10 mouse cellular contexts compared by ENCODE assay signal in the genomic region with DNA sequence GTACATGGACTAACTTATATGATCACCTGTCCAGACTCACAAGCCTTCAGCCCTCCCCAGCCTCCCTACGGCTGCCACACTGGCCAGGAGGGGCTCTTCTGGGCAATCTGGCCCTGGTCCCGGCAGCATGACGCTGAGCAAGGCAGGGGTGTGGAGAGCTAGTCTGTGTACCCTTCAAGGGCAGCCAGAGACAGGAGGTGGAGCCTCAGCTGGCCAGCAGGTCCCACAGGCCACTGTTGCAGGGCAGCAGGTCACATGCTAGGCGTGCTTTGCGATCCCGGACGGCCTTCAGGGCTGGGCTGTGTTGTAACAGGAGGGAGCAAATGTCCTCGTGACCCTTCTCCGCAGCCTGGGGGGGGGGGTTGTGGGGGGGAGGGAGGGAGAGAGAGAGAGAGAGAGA. TPM values are rescaled to one million over a fixed set of nuclear protein-coding genes. Genes with fewer than 3 reads are reported as not detected.
DNase-seq lines count a peak whose midpoint lies in the region; ATAC-seq and TF ChIP-seq lines count a peak whose summit lies in the region.
"Had no signal": no experiment of that assay in that cellular context is flagged by ENCODE, and none has a peak within 500 bp of the region (broad histone marks: within the 10 kb centered on the region; RNA-seq: fewer than 3 reads in every experiment).

A gene (minus strand): TSS at position 244 of the 400 bp plus-strand sequence.

- no peaks in the 10 kb centered on the region for H3K9me3 ChIP-seq in embryonic facial prominence, embryonic 10.5 days
- H3K9me3 ChIP-seq in liver, embryonic 16.5 days (replicated peaks; ENCODE audit: control insufficient read depth, low read length): no peaks in the 10 kb centered on the region
- no peaks in the 10 kb centered on the region for H3K9me3 ChIP-seq in midbrain, postnatal 0 days (ENCODE audit: low read length)
- H3K9me3 ChIP-seq: G1E had no signal

- no peaks in the 10 kb centered on the region for H3K27me3 ChIP-seq in embryonic facial prominence, embryonic 10.5 days (replicated peaks; ENCODE audit: low read depth, poor library complexity, severe bottlenecking)
- H3K27me3 ChIP-seq in liver, embryonic 16.5 days (ENCODE audit: control insufficient read depth, insufficient read depth, low read depth, low read length): no peaks in the 10 kb centered on the region
- H3K27me3 ChIP-seq in midbrain, postnatal 0 days (ENCODE audit: insufficient read depth, low read length): no peaks in the 10 kb centered on the region

- ATAC-seq in liver, embryonic 16.5 days (ENCODE audit: low read depth): peak; percentile 97
- ATAC-seq in midbrain, postnatal 0 days (ENCODE audit: low FRiP score): no peak

- no peak within 1 kb of the TSS for H3K4me2 ChIP-seq in liver, embryonic 16.5 days (ENCODE audit: low read depth, low read length)
- no peak within 1 kb of the TSS for H3K4me2 ChIP-seq in midbrain, postnatal 0 days (ENCODE audit: low read depth, low read length, poor library complexity, severe bottlenecking)

- DNase-seq in adrenal gland, adult (ENCODE audit: inconsistent age in 2 of 2, low spot score in 1 of 2): peak; percentile 96
- DNase-seq in embryonic facial prominence, embryonic 10.5 days (ENCODE audit: low spot score): peak; percentile 48
- DNase-seq in heart, postnatal 25 days (ENCODE audit: low spot score): peak; percentile 63
- DNase-seq in adipocyte (ENCODE audit: low spot score): no peak
- DNase-seq in frontal cortex, postnatal 25 days (ENCODE audit: low spot score in 2 of 2): no peak
- no peak for DNase-seq in left cerebral cortex, postnatal 36 days (ENCODE audit: low spot score in 2 of 2)
- DNase-seq in midbrain, postnatal 0 days (ENCODE audit: low spot score): no peak

- intact Hi-C loops in heart, postnatal 25 days (cut with DNase I): no loop called here
- intact Hi-C loops in left cerebral cortex, postnatal 36 days (cut with DNase I): no loop called here

- no peak within 1 kb of the TSS for H3K4me3 ChIP-seq in embryonic facial prominence, embryonic 10.5 days
- no peak within 1 kb of the TSS for H3K4me3 ChIP-seq in liver, embryonic 16.5 days (ENCODE audit: low read depth, low read length)
- no peak within 1 kb of the TSS for H3K4me3 ChIP-seq in midbrain, postnatal 0 days (ENCODE audit: low read depth, low read length)

- no peak for TF ChIP-seq CTCF in midbrain, postnatal 0 days (IDR thresholded peaks at IDR 0.05)

- 0 out of 2 replicates have a peak within 1 kb of the TSS, but pooled peaks have one; percentile 3 for H3K27ac ChIP-seq in embryonic facial prominence, embryonic 10.5 days (replicated peaks)
- H3K27ac ChIP-seq in liver, embryonic 16.5 days (ENCODE audit: low read length): peak within 1 kb of the TSS; percentile 10; the same call in 1 of the 2 replicates
- H3K27ac ChIP-seq in midbrain, postnatal 0 days (ENCODE audit: low read depth, low read length): no peak within 1 kb of the TSS

- 46% methylated on average over 9 of the region's 9 CpGs for WGBS in embryonic facial prominence, embryonic 10.5 days
- WGBS in liver, embryonic 16.5 days (ENCODE audit: insufficient replicate concordance): 57% methylated on average over 9 of the region's 9 CpGs
- WGBS in midbrain, postnatal 0 days: 66% methylated on average over 9 of the region's 9 CpGs

- no peak within 1 kb of the TSS for H3K9ac ChIP-seq in liver, embryonic 16.5 days (ENCODE audit: low read depth, low read length)
- H3K9ac ChIP-seq in midbrain, postnatal 0 days (replicated peaks; ENCODE audit: low read length, poor library complexity, severe bottlenecking): no peak within 1 kb of the TSS

- H3K36me3 ChIP-seq in embryonic facial prominence, embryonic 10.5 days (replicated peaks): peaks cover 48% of the 10 kb centered on the region
- peaks cover 9% of the 10 kb centered on the region; the same call in 1 of the 2 replicates for H3K36me3 ChIP-seq in liver, embryonic 16.5 days (ENCODE audit: control insufficient read depth, insufficient read depth)
- H3K36me3 ChIP-seq in midbrain, postnatal 0 days (ENCODE audit: insufficient read depth, low read length): peaks cover 40% of the 10 kb centered on the region

- peaks cover 18% of the 10 kb centered on the region for H3K4me1 ChIP-seq in embryonic facial prominence, embryonic 10.5 days
- H3K4me1 ChIP-seq in liver, embryonic 16.5 days (ENCODE audit: control insufficient read depth, low read depth, low read length): no peaks in the 10 kb centered on the region; the same call in 1 of the 2 replicates
- no peaks in the 10 kb centered on the region for H3K4me1 ChIP-seq in midbrain, postnatal 0 days (ENCODE audit: insufficient read depth, low read length)

RNA-seq across cellular contexts. Expression of the gene that starts here (rescaled TPM):
- polyA plus RNA-seq in embryonic facial prominence, embryonic 10.5 days (2016; fragmentation: Nextera tagmentation; extraction: Ambion mirVana): 0.54 TPM in 1 of 2 replicates, not detected in the other
- 100 to 1,000 TPM; 112 to 186 TPM for total RNA-seq in heart, postnatal 25 days (2021)
- not detected in 2 replicates for polyA plus RNA-seq in liver, embryonic 16.5 days (2015; fragmentation: Nextera tagmentation; extraction: Ambion mirVana)
- not detected for total RNA-seq in left cerebral cortex, postnatal 36 days (2021)
- total RNA-seq in midbrain, postnatal 0 days (2014; rRNA removed): not detected in 2 replicates
- polyA plus RNA-seq in midbrain, postnatal 0 days (2015; fragmentation: Nextera tagmentation; extraction: Ambion mirVana): 0.42 and 0.65 TPM in 2 replicates
- total RNA-seq: common myeloid progenitor, adult 5-6 weeks; G1E had no signal

Comparison
In these comparisons a context has a peak if more than half of its experiments do, and no peak if none do; other contexts are left out.
1. RNA of the gene that starts here (total RNA-seq): 112 to 186 TPM in heart, postnatal 25 days; not detected in left cerebral cortex, postnatal 36 days and not detected in midbrain, postnatal 0 days; every median in the first group is over 100 times any median in the second.
2. Peak in DNase-seq and H3K27ac ChIP-seq in embryonic facial prominence, embryonic 10.5 days; RNA of the gene not detected or under 1 TPM.
3. Peak in ATAC-seq and H3K27ac ChIP-seq in liver, embryonic 16.5 days; RNA of the gene not detected or under 1 TPM.
4. DNase-seq: peak in adrenal gland, adult (2 of 2) and heart, postnatal 25 days (single experiment); none in adipocyte (single experiment), frontal cortex, postnatal 25 days (0 of 2), left cerebral cortex, postnatal 36 days (0 of 2) and midbrain, postnatal 0 days (single experiment).